Mouse (Mus musculus): ENCODE data around the gene Rmi2. TPM values are rescaled to one million over a fixed set of nuclear protein-coding genes. Genes with fewer than 3 reads are reported as not detected.

The Rmi2 gene
- total RNA-seq, 2 experiments from 2014 or later = 5.5 to 10.5 TPM

- ATAC-seq (replicated peaks; ENCODE audit: poor library complexity, severe bottlenecking) = no peak
Observed at GRCm38 (mm10) chr16:10910541-10910940, 75.7 kb downstream of the Rmi2 start.

- no peak for ATAC-seq (replicated peaks; ENCODE audit: poor library complexity, severe bottlenecking)
Observed at GRCm38 (mm10) chr16:10911061-10911460, 76.2 kb downstream of the Rmi2 start.

- no peak for ATAC-seq (replicated peaks; ENCODE audit: poor library complexity, severe bottlenecking)
Observed at GRCm38 (mm10) chr16:10915066-10915465, 80.2 kb downstream of the Rmi2 start.

GRCm38 (mm10) chr16:10916271-10916670 lies 81.4 kb downstream of the Rmi2 start:
- ATAC-seq (replicated peaks; ENCODE audit: poor library complexity, severe bottlenecking) = no peak

GRCm38 (mm10) chr16:10919856-10920255 lies 85.0 kb downstream of the Rmi2 start:
- ATAC-seq (replicated peaks; ENCODE audit: poor library complexity, severe bottlenecking) = no peak

GRCm38 (mm10) chr16:10923561-10923960 lies 88.7 kb downstream of the Rmi2 start:
- ATAC-seq (replicated peaks; ENCODE audit: poor library complexity, severe bottlenecking) = no peak

- ATAC-seq (replicated peaks; ENCODE audit: poor library complexity, severe bottlenecking) = no peak
Observed at GRCm38 (mm10) chr16:10925591-10926180, 90.8 kb downstream of the Rmi2 start.

GRCm38 (mm10) chr16:10927026-10927425 lies 92.2 kb downstream of the Rmi2 start:
- ATAC-seq (replicated peaks; ENCODE audit: poor library complexity, severe bottlenecking) = peak; percentile 92

- no peak for ATAC-seq (replicated peaks; ENCODE audit: poor library complexity, severe bottlenecking)
Observed at GRCm38 (mm10) chr16:10933372-10933771, 98.5 kb downstream of the Rmi2 start.

- peak; percentile 47 for ATAC-seq (replicated peaks; ENCODE audit: poor library complexity, severe bottlenecking)
Observed at GRCm38 (mm10) chr16:10934047-10934446, 99.2 kb downstream of the Rmi2 start.

- ATAC-seq (replicated peaks; ENCODE audit: poor library complexity, severe bottlenecking) = 0 out of 2 replicates have a peak, but pooled peaks have one; percentile 29
Observed at GRCm38 (mm10) chr16:10936700-10937319, 102.0 kb downstream of the Rmi2 start.

GRCm38 (mm10) chr16:10937497-10937896 lies 102.6 kb downstream of the Rmi2 start:
- ATAC-seq (replicated peaks; ENCODE audit: poor library complexity, severe bottlenecking) = peak; percentile 30; the same call in 1 of the 2 replicates

- no peak for ATAC-seq (replicated peaks; ENCODE audit: poor library complexity, severe bottlenecking)
Observed at GRCm38 (mm10) chr16:10939932-10940331, 105.1 kb downstream of the Rmi2 start.

GRCm38 (mm10) chr16:10940661-10941060 lies 105.8 kb downstream of the Rmi2 start:
- no peak for ATAC-seq (replicated peaks; ENCODE audit: poor library complexity, severe bottlenecking)

Other genes starting within 250 kb of the Rmi2 start
- 0.41 TPM in 1 of 2 replicates, not detected in the other for gene Socs1, start 49.5 kb upstream of the Rmi2 start, total RNA-seq (2014; fragmentation: Nextera tagmentation)
- gene Socs1, start 49.5 kb upstream of the Rmi2 start, total RNA-seq (2017) = 1.2 TPM in 2 replicates
- gene Tnp2, start 46.4 kb upstream of the Rmi2 start, total RNA-seq (2014; fragmentation: Nextera tagmentation) = not detected in 2 replicates
- gene Tnp2, start 46.4 kb upstream of the Rmi2 start, total RNA-seq (2017) = not detected in 2 replicates
- gene Prm3, start 44.1 kb upstream of the Rmi2 start, total RNA-seq (2014; fragmentation: Nextera tagmentation) = not detected in 2 replicates
- gene Prm3, start 44.1 kb upstream of the Rmi2 start, total RNA-seq (2017) = not detected in 2 replicates
- gene Prm2, start 38.9 kb upstream of the Rmi2 start, total RNA-seq (2014; fragmentation: Nextera tagmentation) = not detected in 2 replicates
- not detected in 2 replicates for gene Prm2, start 38.9 kb upstream of the Rmi2 start, total RNA-seq (2017)
- not detected in 2 replicates for gene Prm1, start 29.2 kb upstream of the Rmi2 start, total RNA-seq (2014; fragmentation: Nextera tagmentation)
- gene Prm1, start 29.2 kb upstream of the Rmi2 start, total RNA-seq (2017) = not detected in 2 replicates
- gene Gm11172, start 22.1 kb upstream of the Rmi2 start, total RNA-seq (2014; fragmentation: Nextera tagmentation) = not detected in 2 replicates
- gene Gm11172, start 22.1 kb upstream of the Rmi2 start, total RNA-seq (2017) = not detected in 2 replicates
- 1.8 and 2.2 TPM in 2 replicates for gene Snn, start 225.9 kb downstream of the Rmi2 start, total RNA-seq (2014; fragmentation: Nextera tagmentation)
- 0.43 and 2.0 TPM in 2 replicates for gene Snn, start 225.9 kb downstream of the Rmi2 start, total RNA-seq (2017)
- gene Litaf, start 231.1 kb downstream of the Rmi2 start, total RNA-seq (2014; fragmentation: Nextera tagmentation) = 46.4 and 48.0 TPM in 2 replicates
- gene Litaf, start 231.1 kb downstream of the Rmi2 start, total RNA-seq (2017) = 27.4 and 33.4 TPM in 2 replicates

Data from granulocyte monocyte progenitor cell, adult 5-6 weeks (primary cell).